Mouse (Mus musculus) kidney, postnatal 10 days (tissue): Measurements from ENCODE around the gene 1110059E24Rik.
"Not testable (repeated sequence)": the region's sequence is repeated elsewhere in the genome, so short reads cannot be mapped to it uniquely, and the experiment has no call there.

Experiments used
- DNase-seq: peaks from one replicate; pipeline ENCODE4 v3.0.0; 2021; ENCODE audit warnings: mixed read lengths

Gene 1110059E24Rik

DNA sequence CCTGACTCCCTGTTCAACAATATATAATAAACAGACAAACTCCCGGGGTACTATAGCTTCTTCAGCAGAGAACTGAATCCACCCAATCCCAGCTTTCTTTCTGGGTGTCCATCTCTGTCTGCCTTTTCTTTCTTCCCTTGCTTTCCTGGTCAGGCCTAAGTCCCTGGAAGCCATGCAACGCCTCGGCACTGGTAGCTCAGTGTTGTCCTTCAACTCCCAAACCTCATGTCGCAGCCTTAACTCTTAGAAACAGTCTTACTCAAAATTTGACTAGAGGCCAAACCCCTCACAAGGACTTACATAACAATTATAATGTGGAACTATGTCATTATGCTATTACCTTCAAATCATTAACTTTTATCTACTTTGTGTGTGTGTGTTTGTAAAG, 28.6 kb downstream of the 1110059E24Rik start:
- DNase-seq: no peak

DNA sequence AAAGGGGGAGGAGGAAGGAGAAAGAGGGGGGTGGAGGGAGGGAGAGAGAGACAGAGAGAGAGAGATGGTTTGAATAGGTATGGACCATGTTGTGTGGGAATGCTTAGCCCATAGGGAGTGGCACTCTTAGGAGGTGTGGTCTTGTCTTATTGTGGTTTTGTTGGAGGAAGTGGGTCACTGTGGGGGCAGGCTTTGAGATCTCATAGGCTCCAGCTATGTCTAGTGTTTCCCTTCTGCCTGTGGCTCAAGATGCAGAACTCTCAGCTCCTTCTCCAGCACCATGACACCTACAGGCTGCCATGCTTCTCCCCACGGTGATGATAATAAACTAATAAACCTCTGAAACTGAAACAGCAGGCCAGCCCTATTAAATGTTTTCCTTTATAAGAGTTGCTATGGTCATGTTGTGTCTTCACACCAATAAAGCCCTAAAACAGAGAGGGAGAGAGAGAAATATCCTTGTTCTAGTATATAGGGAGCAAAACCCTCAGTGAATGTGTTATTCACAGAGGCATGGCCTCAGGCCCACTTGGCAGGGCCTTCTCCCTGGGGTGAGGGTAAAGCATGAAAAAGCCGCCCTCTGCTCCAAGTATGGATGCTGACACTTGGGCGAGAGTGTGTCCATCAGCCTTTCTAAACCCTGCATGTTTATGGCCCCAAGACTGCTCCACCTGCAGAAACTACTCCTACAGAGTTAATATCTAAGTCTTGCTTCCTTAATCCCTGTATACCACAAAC, 29.2 kb downstream of the 1110059E24Rik start:
- DNase-seq: no peak

DNA sequence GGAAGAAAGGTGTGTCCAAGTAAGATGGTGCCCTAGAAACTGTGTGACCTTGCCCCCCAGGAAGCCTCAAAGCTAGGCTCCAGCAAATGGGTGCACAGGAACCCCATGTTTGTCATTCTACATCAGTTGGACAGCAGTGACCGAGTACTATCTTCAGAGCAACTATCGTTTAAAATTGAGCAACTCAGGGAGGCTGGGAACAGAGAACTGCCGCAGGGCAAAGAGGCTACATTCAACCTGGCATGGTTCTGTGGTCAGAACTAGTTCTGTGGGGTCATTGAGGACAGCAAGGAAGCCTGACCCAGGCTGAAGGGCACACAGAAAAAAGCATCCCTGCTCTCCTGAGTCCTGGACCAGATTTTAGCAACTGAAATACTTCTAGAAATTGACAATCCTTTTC, 37.0 kb downstream of the 1110059E24Rik start:
- no peak for DNase-seq

DNA sequence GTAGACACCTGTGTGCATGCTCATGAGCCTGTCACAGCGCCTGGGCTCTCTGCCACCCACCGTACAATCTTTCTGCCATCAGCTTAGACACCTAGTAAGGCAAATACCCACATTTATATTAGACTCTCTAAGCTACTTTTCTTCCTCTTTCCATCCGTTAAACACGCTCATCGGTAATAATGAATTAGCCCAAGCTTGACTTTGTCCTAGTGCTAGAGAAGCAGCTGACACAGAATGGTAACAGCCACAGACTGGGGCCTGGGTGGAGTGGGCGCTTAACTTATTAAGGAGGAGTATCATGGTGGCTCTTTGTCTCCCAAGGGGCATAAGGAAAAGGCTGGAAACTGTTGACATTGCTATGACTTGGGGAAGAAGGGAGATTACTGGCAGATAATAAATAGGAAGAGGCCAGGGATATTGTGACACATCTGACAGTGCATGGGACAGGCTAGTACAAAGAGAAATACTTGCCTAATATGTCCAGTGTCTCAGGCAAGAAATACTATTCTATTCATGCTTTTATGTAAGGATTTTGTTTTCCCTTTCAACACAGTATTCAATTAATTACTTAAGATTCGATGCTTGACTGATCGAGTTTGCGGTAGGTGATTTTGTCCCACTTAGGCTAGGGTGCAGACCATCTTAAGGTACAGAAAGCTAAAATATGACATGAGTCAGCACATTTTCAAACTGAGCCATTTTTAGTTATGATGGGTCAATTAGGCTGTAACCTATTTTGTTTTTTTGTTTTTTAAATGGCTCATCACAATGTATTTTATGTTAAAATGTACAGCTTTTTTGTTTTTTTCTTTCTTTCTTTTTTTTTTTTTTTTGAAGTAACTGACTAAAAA, 40.8 kb downstream of the 1110059E24Rik start:
- DNase-seq: no peak

DNA sequence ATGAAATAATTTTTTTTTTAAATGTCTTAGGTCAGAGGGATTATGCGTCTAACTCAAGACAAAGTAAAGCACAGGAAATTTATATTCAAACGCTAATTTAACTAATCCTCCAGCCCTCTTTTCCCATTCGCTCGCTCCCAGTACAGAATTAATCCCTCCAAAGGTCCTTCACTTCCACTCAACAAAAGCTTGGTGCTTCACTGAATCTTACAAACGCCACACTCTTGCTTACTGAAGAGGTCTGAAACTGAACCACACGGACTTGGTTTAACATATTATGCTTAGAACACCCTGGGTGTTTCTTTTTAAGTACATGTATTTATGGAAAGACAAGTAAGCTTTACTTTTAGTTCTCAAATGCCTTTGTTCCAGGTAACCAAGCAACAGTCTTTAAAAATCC, 41.5 kb downstream of the 1110059E24Rik start:
- DNase-seq: no peak

DNA sequence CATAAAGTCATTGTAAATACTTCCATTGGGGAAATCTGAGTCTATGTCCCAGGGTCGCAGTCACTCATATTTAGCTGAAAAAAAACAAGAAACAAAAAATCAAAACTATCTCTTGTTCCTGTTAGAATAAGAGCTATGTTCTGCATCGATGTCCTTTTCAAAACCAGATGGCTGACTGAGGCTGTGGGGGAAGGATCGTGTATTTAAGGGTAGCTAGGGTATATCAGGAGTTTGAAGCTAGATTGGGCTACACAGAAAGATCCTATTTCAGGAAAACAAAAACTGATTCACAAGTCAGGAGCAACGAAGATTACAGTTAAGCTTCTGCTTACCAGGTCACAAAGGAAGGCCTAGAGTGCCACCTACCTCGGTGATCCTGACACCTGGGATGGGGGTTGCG, 42.5 kb downstream of the 1110059E24Rik start:
- no peak for DNase-seq

DNA sequence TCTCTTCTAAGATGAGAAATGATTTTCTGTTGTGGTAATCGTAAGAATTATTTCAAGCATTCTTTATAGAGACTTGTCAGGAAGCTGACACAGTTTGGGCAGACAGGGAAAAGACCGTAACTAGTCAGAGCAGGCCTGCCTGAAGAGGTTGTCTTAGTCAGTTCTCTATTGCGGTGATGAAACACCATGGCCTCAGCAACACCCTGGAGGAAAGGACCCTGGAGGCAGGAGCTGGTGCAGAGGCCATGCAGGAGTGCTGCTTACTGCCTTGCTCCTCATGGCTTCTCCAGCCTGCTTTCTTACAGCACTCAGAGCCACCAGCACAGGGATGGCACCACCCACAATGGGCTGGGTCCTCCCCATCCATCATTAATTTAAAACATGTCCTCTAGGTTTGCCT, 47.5 kb downstream of the 1110059E24Rik start:
- DNase-seq: no peak

DNA sequence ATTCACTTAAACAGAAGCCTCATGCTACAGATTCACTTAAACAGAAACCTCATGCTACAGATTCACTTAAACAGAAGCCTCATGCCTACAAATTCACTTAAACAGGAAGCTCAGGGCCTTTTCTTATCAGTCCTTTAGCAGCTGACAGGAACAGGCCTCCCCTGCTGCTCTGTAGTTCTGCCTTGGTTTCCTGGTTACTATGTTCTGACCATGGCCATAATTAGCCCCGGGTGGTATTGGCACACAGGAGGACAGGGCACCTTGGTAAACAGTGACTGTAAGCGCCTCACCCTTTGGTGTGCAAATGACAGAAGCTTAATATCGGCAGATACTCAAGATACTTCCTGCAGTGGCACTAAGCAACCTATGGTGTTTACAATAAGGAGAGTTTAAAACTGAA, 48.9 kb downstream of the 1110059E24Rik start:
- DNase-seq: no peak

DNA sequence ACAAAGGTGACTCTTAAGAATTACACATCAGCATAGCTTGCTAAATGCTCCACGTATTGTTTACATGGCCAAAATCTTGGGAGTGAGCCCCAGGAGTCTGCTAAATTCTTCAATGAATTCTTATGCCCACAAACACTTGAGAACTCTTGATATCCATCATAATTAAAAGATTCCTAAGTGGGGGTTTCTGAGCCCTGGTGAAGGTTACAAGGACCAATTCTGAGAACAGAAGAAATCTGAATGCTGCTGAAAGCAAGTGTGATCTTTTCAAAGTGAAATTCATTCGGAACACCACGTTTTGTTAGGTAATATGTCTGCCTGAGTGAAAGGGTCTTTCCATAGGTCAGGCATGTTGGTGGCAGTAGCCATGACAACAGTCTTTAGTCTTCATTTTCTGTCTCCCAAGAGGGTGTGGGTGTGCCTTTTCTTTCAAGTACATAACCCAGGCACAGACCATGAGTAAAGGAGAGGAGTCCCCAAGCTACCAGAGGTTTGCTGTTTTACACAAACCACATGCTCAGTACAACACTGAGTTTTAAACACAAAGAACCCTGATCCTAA, 51.2 kb downstream of the 1110059E24Rik start:
- no peak for DNase-seq

DNA sequence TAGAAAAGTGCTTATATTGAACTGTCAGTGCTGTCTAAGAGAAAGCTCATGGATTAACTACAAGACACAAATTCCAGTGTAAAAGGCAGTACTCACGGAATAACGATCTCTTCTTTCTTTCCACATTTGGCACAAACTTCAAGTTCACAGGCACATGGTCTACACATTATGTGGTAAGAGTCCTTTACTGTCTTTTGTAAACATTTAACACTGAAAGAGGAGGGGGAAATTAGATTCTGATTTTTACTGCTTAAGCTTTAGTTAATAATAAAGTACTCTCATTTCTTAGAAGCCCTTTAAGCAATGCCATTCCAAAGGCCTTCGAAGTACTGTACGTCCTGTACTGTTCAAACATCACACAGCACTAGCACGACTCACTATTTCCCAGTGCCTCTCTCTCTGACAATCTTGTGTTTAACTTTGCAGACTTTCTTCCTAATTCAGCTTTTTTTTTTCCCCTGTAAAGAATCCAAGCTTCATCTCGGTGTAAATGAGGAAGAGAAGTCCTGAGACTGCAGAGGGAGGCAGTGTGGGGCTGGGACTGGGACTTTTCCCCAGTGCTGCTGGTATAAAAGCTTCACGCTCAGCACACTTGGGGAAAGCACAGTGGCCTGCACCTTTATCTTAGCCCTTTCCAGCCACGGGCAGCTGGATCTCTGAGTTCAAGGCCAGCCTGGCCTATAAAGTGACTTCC, 54.0 kb downstream of the 1110059E24Rik start:
- no peak for DNase-seq

DNA sequence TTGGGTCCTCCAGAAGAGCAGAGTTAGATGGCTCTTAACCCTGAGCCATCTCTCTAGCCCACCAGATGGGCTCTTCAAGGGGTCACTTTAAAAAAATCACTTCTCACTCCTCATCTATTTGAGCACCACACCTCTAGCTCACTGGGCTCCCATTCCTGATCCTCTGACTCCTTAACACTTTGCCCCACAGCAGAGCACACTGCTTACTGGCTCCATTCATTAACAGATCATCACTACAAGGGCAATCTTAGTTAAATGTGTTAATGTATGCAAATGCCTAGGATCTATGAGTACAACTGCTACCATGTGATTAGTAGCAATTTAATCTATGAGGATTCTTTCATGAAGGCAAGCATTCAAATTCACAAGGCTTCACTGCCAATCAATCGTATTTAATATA, 58.1 kb downstream of the 1110059E24Rik start:
- no peak for DNase-seq

DNA sequence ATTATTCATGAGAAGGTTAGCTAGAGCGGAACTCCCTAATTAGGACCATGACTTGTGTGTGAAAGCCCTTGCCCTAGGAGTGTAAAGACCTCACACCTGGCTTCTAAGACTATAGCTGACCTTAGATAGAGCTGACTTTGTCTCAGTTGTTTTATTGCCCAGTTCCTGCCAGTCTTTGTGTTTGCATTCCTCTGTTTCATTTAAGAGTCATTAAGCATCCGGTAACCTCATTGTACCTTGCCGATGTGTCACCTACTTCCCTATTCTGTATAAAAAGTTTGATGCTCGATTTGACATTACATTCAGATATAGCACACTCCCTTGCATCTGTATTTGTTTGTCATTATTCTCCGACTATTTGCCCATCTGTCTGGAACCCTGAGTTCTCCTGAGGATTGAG, 60.6 kb downstream of the 1110059E24Rik start:
- DNase-seq: not testable (repeated sequence)

DNA sequence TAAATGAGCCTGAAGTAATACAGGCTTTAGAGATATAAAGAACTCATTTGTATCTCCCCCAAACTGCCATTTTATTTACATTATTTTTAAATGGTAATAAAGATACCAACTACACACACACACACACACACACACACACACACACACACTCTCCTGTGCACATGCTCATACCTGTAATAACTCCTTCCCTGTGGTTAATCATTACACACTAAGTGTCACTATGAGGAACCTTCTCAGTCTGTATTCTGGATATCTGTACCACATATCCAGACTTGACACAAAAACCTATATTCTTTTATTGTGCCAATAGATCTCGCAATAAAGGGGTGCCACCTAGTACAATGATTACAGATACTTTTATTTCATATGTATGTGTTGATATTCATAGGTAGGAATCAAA, 62.9 kb downstream of the 1110059E24Rik start:
- no peak for DNase-seq

DNA sequence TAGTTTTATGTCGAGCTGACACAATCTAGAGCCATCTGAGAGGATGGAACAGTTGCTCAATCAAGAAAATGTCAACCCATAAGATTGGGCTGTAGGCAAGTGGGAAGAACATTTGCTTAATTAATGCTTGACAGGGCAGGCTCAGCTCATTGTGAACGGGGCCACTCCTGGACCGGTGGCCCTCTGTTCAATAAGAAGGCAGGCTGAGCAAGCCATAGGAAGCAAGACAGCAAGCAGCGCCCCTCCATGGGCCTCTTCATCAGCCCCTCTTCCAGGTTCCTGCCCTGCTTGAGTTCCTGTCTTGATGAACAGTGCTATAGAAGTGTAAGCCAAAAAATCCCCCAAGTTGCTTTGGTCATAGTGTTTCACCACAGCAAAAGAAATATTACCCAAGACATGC, 65.2 kb downstream of the 1110059E24Rik start:
- DNase-seq: no peak

DNA sequence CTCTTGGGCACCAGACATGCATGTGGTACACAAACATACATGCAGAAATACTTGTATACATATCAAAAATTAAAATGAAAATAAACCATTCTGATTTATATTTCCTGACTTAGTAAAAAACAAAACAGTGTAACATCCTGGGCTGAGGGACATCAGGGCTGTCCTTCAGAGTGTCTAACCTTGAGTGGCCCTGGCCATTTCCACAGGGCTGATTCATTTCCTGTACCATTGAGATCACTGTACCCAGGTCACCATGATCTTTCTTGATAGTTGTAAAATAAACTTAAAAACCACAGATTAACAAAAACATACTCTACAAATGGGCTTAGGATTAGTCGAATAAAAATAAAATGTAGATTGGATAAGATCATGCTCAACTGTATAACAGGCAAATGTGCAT, 66.2 kb downstream of the 1110059E24Rik start:
- no peak for DNase-seq

DNA sequence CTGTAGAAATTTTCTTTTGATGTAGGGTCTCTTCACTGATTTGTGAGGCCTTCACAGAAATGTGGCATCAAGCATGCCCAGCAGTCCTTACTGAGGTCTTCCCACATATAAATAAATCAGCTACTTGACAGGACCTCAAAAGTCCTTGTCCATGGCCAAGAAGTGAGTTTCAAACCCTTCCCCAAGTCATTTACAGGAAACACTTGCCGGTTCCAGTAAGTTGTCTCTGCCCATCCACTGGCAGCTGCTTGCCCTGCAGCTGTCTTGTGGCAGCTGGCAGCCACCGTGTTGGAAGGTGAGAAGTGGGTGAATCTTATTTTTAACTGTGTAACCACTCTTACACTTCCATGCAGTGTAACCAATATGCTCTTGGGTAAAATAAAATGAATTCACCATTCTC, 66.9 kb downstream of the 1110059E24Rik start:
- DNase-seq: no peak

DNA sequence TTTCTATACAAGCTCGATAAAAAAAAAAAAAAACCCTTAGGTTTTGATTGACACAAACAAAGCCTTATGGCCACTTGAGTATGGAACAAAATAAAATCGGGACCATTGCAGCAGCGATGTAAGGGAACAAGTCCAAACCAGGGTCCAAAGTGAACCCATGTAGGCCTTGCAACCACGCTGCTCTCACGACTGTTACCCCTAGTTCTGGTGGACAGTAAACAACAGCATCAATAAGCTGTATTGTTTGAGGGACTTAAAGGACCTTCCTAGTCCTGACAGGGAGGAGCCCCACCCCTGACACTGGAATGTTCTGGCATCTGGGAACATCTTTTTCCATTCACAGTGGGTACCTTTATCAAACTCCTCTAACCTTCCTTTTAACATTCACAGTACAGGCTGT, 68.8 kb downstream of the 1110059E24Rik start:
- no peak for DNase-seq

DNA sequence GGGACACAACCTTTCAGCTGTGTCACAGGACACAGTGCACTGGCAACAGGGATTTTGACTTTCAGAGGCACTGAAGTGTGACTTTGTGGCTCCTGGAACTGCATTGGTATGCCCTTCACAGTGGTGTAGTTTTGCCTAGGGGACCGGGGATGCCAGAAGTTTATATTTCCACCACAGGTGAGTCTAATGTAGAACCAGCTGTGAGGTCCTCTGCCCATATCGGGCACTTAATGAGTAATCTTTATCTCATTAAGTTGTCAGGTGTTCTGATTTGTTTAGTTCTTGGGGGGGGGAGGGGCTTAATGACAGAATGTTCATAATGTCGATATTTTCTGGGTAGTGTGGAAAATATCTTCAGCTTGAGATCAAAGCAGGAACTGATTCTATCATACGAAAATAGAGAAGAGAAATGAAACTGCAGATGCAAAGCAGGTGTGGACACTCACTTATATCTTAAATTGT, 69.2 kb downstream of the 1110059E24Rik start:
- no peak for DNase-seq

DNA sequence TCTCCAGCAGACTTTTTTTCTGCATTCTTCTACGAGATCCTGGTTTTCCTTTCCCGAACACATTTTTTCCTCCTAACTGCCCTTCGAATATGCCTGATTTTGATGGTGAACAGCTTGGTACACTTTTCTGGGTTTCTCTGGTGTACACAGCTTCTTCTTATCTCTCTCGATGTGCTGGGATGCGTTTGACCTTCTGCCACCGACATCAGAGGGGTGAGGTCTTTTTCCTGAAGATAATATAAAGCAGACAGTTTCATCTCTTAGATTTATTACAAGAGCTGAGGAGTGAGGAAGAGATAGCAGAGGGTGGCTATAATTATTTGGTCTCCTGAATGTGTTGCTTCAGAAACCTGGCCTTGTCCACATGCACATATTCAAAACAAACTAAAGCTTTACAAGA, 71.4 kb downstream of the 1110059E24Rik start:
- no peak for DNase-seq

DNA sequence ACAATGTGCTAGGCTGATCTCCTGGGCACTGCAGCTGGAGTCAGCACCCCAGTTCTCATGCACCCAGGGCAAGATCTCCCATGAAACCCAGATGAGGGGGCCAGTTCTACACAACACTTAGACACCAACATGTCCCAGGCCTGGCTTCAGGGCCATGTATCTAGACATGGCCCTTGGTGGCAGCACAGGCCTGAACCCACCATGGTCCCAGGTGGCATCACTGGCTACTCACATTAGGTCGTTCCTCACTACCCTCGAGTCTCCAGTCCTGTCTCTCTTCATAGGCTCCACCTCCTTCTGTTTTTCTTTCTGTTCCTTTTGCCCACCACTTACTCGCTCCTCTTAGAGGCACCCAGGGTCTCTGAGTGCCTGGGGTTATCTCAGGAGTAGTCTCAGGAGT, 72.9 kb downstream of the 1110059E24Rik start:
- no peak for DNase-seq

DNA sequence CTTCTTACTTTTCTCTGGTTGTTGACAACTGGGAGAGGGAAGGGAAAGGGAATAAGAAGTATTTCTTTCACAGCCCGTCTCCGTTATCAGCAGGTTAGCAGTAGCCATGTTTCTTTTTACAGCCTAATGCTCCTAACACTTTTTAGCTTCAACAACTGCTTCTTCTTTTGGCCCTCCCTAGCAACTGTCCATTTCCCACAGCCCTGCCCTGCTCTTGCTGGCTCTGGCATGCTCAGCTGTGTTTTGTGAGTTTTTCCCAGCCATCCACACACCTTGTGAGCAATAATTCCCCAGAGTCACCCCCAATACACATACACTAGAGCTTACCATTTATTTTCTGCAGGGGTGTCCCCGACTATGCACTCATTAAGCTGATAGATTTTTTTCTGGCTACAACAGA, 75.3 kb downstream of the 1110059E24Rik start:
- no peak for DNase-seq

DNA sequence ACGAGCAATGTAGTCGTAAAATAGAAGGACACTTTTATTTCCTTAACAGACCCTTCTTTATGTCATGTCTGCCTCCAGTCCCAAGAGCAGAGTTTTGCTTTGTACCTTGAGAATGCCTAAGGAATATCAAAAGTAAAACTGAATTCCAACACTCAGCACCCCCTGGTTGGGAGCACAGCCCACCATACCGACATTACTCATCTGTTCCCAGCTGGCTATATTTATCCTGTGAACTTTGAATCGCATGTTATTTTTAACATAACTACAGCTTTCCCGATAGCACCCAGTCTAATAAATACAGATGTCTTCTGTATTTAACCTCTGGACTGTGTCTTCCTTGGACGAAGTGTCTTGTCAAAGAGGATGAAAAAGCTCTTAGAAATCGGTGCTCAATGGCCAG, 80.8 kb downstream of the 1110059E24Rik start:
- no peak for DNase-seq

DNA sequence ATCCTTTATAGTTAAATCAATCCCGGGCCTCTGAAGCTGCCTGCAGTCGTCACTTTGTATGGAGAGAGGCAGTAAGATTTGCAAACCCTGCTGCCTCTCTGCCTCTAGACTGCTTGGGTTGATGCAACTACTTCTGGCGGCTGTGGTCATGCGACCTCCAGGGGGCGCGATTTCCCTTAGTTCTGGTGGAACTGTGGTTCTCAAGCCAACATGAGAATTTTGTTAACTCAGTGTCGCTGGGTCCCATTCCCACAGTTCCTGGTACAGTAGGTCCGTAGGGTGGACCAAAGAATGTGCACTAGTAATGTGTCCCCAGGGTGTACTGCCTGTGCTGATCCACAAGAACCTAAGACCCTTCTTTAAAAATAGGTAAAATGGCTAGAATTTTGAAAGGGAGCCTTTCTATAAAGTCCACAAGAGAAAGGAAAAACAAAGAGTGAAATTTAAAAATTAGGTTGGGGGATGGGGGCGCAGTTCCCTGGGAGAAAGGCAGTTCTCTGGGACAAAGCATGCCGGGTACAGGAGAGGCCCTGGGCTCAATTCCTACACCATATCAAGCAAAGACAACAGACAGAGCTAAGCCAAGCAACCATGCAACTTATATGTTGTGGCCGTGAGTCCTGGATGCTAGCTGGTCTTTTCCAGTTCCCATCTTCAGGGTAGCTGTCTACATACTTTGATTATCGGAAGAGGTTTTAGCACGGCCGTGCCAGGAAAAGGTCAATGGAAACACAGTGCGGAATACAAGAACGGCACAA, 81.4 kb downstream of the 1110059E24Rik start:
- peak; percentile 96 for DNase-seq
